Mouse (Mus musculus) lung, adult 2 months (tissue): Measurements from ENCODE around the gene Upk3bl. TPM values are rescaled to one million over a fixed set of nuclear protein-coding genes. Genes with fewer than 3 reads are reported as not detected.
"Not testable (repeated sequence)": the region's sequence is repeated elsewhere in the genome, so short reads cannot be mapped to it uniquely, and the experiment has no call there.

ENCODE experiments used
- DNase-seq: peaks from one replicate; pipeline ENCODE4 v3.0.0; 2022
- H3K4me1 ChIP-seq: fragments of 200-500 bp; 2 replicates; pipeline ENCODE4 v1.6.1; 2011; ENCODE audit warnings: low read length; ENCODE audit not compliant: control insufficient read depth, insufficient read depth
- H3K4me3 ChIP-seq: fragments of 200-500 bp; replicated peaks from 2 replicates; pipeline ENCODE3; 2011; ENCODE audit warnings: low read depth, mild to moderate bottlenecking, control low read depth, low read length; ENCODE audit errors: extremely low read depth
- CTCF ChIP-seq: fragments of 200-500 bp; IDR thresholded peaks from 2 replicates; pipeline ENCODE4 v1.5.1; 2011; ENCODE audit warnings: mild to moderate bottlenecking, low read length, control low read depth; ENCODE audit not compliant: insufficient read depth
- POLR2A ChIP-seq: fragments of 200-500 bp; IDR thresholded peaks from 2 replicates; pipeline ENCODE4 v1.6.1; 2011; ENCODE audit warnings: low read depth, mild to moderate bottlenecking, control low read depth, low read length, borderline replicate concordance; ENCODE audit errors: extremely low read depth
- WGBS: fragments of 180-500 bp; shearing (Covaris S2); methylation state at CpG from one replicate; pipeline ENCODE4 v1.1.7; 2018; 5-methylcytosine and 5-hydroxymethylcytosine counted together
- polyA plus RNA-seq: library from polyadenylated mRNA; depleted of rRNA; stranded (reverse); fragments of >200 nt; gene quantifications from 2 replicates; pipeline ENCODE4 v1.2.3, GENCODE M21; 2012; rRNA removed

The Upk3bl gene
- polyA plus RNA-seq, 1 experiment, result 4.2 TPM

DNA sequence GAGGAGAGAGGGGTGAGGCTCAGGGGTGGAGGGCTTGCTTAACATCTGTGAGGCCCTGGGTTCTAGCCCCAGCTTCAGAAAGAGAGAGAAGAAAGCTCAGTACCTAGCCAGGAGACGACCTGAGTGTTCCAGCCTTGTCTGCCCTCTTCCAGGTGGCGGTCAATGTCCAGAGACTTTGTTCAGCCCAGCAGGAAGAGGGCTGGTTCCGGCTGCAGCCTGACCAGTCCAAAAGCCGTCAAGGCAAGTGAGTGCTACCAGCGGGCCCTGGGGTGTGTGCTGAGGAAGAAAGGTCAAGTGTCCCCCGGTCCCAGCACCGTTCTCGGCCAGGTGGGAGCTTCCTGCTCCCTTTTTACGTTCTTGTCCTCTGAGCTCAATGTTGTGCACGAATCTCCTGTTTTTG lies 44.2 kb downstream of the Upk3bl start:
- H3K4me3 ChIP-seq, result no peak overlapping the region
- DNase-seq, result no peak
- 71% methylated on average over 10 of the region's 10 CpGs for WGBS
- H3K4me1 ChIP-seq, result 0 out of 2 replicates have a peak, but pooled peaks cover 4% of the 10 kb centered on the region
- no peak for TF ChIP-seq POLR2A
- no peak for TF ChIP-seq CTCF

DNA sequence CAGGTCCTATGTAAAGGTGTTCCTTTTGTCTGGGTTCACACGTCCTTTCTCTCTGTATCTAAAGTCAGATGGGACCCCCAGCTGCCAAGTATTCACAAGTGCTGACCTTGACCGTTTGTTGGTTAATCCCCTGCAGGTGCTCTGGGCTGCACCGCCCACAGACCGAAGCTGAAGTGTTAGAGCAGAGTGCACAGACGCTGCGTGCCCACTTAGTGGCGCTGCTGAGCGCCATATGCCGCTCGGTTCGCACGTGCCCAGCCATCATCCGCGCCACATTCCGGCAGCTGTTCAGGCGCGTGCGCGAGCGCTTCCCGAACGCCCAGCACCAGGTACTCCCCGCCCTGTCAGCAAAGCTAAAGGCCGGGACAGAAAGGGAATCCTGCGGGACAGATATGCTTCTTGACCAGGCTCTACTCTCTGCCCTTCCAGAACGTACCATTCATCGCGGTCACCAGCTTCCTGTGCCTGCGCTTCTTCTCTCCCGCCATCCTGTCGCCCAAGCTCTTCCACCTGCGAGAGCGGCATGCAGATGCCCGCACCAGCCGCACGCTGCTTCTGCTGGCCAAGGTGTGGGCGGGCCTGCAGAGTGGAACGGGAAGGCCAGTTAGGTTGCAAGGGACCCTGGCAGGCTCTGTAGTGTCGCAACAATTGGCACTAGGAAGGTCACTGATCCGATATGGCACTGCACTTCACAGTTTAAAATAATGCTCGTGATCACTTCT lies 48.0 kb downstream of the Upk3bl start:
- peak overlapping the region; percentile 43 for H3K4me3 ChIP-seq
- 0 out of 2 replicates have a peak, but pooled peaks cover 4% of the 10 kb centered on the region for H3K4me1 ChIP-seq
- WGBS, result 5% methylated on average over 41 of the region's 41 CpGs
- TF ChIP-seq CTCF, result peak; percentile 92
- TF ChIP-seq POLR2A, result no peak
- DNase-seq, result peak; percentile 66

DNA sequence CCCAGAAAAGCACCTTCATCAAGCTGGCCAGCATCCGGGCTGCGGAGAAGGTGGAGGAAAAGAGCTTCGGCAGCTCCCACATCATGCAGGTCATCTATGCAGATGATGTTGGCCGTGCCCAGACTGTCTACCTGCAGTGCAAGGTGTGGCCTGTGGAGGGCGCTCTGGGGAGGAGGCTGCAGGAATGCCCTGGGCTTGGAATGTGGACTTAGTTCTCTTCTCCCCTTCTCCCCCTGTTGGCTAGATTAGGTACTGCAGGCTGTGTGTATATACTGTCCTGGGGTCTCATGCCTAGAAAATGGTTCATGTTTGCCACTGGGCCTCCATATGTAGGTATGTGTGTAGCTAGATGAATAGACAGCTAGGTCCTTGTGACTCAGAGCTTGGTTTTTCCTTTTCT lies 50.2 kb downstream of the Upk3bl start:
- 0 out of 2 replicates have a peak, but pooled peaks have one; percentile 24 for TF ChIP-seq CTCF
- TF ChIP-seq POLR2A, result no peak
- 83% methylated on average over 5 of the region's 5 CpGs for WGBS
- 0 out of 2 replicates have a peak, but pooled peaks cover 4% of the 10 kb centered on the region for H3K4me1 ChIP-seq
- DNase-seq, result no peak
- H3K4me3 ChIP-seq, result no peak overlapping the region

DNA sequence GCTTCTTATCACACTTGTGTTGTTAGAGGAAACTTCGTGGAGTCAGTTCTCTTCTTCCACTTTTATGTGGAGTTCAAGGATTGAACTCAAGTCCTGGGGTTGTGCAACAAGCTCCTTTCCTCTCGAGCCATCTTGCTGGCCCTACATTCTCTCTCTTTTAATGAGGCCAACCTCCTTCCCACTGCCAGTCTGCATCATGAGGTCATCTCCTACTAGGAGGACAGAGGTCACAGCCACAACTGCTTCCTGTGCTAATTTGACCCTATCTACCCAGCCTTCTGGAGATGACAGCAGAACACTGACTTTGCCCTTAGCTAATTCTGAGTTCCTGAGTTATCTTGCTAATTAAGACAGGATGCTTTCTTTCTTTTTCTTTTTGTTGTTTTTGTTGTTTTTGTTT lies 54.2 kb downstream of the Upk3bl start:
- 46% methylated on average over 2 of the region's 2 CpGs for WGBS
- no peak overlapping the region for H3K4me3 ChIP-seq
- DNase-seq, result no peak
- TF ChIP-seq POLR2A (no peak), CTCF (no peak)
- no peaks in the 10 kb centered on the region for H3K4me1 ChIP-seq

DNA sequence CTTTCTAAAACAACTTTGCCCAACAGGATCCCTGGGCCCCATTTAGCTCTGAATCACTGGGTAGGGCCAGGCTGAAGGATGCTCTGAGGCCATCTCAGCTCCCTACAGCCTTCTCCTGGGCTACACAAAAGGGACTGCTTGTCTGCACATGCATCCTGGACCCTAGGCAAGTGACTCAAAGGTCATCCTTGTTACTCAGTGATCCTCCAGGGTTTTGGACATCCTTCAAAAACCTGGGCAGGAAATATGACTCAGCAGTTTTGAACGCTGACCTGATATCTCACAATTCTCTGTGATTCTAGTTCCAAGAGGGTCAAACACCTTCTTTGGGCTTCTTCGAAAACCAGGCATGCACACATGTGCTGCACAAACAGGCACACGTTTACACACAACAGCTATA lies 54.8 kb downstream of the Upk3bl start:
- no peak for DNase-seq
- WGBS, result 51% methylated on average over 3 of the region's 3 CpGs
- no peak overlapping the region for H3K4me3 ChIP-seq
- no peak for TF ChIP-seq CTCF
- TF ChIP-seq POLR2A, result no peak
- H3K4me1 ChIP-seq, result no peaks in the 10 kb centered on the region

DNA sequence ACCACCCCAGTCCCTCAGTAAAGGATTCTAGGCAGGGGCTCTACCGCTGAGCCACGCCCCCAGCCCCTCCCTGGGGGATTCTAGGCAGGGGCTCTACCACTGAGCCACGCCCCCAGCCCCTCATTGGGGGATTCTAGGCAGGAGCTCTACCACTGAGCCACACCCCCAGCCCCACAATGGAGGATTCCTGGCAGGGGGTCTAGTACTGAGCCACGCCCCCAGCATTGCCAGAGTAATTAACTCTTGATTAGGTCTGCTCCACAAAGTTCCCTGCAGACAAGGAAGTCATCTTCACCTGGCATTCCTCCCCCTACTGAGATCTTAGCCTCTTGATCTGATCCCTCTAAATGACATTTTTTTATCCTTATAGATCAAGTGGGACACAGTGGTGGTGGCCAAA lies 59.3 kb downstream of the Upk3bl start:
- H3K4me1 ChIP-seq, result peaks cover 10% of the 10 kb centered on the region
- H3K4me3 ChIP-seq, DNase-seq: not testable (repeated sequence)
- WGBS, result 44% methylated on average over 4 of the region's 4 CpGs

Other genes starting within 250 kb of the Upk3bl start
- gene Srrm3, start 247.6 kb upstream of the Upk3bl start, polyA plus RNA-seq, result 0.06 and 0.14 TPM in 2 replicates
- 541 and 589 TPM in 2 replicates for gene Hspb1, start 166.6 kb upstream of the Upk3bl start, polyA plus RNA-seq
- gene Ywhag, start 119.9 kb upstream of the Upk3bl start, polyA plus RNA-seq, result 66.2 and 80.3 TPM in 2 replicates
- gene Ssc4d, start 80.0 kb upstream of the Upk3bl start, polyA plus RNA-seq, result 3.6 and 3.9 TPM in 2 replicates
- 0.08 TPM in 1 of 2 replicates, not detected in the other for gene Zp3, start 74.4 kb upstream of the Upk3bl start, polyA plus RNA-seq
- gene Dtx2, start 59.7 kb upstream of the Upk3bl start, polyA plus RNA-seq, result 23.9 and 29.9 TPM in 2 replicates
- 62.7 and 76.3 TPM in 2 replicates for gene Upk3b, start 16.0 kb upstream of the Upk3bl start, polyA plus RNA-seq
- 11.8 and 16.1 TPM in 2 replicates for gene Rasa4, start 29.4 kb downstream of the Upk3bl start, polyA plus RNA-seq
- 35.0 and 37.1 TPM in 2 replicates for gene Polr2j, start 62.1 kb downstream of the Upk3bl start, polyA plus RNA-seq
- 32.3 and 35.4 TPM in 2 replicates for gene Lrwd1, start 81.6 kb downstream of the Upk3bl start, polyA plus RNA-seq
- 15.1 TPM in 2 replicates for gene Alkbh4, start 81.7 kb downstream of the Upk3bl start, polyA plus RNA-seq
- 39.2 and 51.0 TPM in 2 replicates for gene Orai2, start 116.2 kb downstream of the Upk3bl start, polyA plus RNA-seq
- gene Prkrip1, start 144.5 kb downstream of the Upk3bl start, polyA plus RNA-seq, result 8.9 and 11.0 TPM in 2 replicates
- 11.5 and 12.6 TPM in 2 replicates for gene Sh2b2, start 192.1 kb downstream of the Upk3bl start, polyA plus RNA-seq